Mouse (Mus musculus): ENCODE measurements around the gene Ran. TPM values are rescaled to one million over a fixed set of nuclear protein-coding genes. Genes with fewer than 3 reads are reported as not detected.
"Not testable (repeated sequence)": the region's sequence is repeated elsewhere in the genome, so short reads cannot be mapped to it uniquely, and the experiment has no call there.

Gene Ran
- 49.7 and 64.5 TPM in 2 replicates for polyA plus RNA-seq (2012; rRNA removed)

DNA sequence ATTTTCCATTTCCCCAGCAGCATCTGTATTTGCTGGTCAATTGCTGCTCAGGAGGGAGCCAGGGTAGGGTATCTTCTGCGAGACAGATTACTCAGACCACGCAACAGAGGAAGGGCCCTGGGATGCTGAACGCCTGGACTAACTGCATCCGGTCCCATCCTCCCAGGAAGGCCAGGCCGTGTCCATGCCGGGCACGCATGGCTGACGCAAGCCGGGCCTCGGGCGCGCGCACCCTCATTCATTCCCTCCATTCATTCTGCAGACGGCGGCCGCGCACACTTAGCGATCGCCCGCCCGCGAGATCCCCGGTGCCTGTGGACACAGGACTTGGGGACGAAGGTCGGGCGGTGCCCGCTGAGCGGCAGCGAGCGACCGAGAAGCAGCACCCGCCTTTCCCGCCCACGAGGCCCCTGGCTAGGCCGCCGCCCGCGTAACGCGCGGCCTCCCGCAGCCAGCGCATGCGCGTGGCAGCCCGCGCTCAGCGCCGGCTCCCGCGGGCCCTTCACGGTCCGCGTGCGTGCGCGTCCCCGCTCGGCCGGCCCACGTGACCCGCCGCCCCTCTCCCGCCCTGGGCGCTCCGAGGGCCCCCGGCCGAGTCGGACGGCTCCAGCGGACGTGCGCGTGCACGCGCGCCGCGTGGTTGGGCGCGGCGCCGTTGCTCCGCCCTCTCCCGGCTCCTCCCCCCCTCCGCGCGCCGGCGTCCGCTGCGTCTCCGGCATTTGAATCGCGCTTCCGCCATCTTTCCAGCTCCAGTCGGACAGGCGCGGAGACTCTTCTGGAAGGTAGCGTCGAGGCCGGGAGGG lies at the start of gene Ran:
TSS of gene Ran (plus strand) at position 573 of the 803 bp plus-strand sequence.
- peak; percentile 70 for TF ChIP-seq POLR2A (IDR thresholded peaks at IDR 0.05; ENCODE audit: low read depth, low read length)
- TF ChIP-seq CTCF (IDR thresholded peaks at IDR 0.05; ENCODE audit: extremely low read depth, insufficient read depth, insufficient read length, insufficient replicate concordance): no peak

DNA sequence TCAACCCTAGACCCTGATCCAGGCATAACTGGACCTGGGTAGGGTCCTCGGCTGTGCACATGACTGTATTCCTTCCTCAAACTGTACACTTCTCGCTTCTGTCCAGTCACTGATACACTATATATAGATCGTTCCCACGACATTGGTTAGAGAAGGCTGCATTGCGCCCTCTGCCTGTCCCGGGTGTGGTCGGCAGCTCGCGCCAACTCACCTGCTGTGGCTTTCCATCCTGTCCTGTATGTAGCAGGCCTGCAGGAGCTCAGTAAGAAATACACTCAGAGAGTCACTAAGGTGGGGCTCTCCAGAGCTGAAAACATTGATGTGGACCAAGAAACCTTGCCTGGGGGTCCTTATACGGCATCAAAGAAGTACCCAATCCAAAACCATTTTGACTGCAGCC lies 49.0 kb upstream of the Ran start:
- Histone ChIP-seq H3K4me3 (ENCODE audit: extremely low read depth, insufficient read depth, insufficient read length) (no peak overlapping the region), H3K27me3 (ENCODE audit: control insufficient read depth, insufficient read depth, low read length) (no peaks in the 10 kb centered on the region), H3K27ac (ENCODE audit: insufficient read depth, low read length) (no peak overlapping the region), H3K4me1 (ENCODE audit: control insufficient read depth, insufficient read depth, insufficient read length) (no peaks in the 10 kb centered on the region), H3K36me3 (ENCODE audit: control insufficient read depth, insufficient read depth, low read length) (no peaks in the 10 kb centered on the region)
- 77% methylated on average over 10 of the region's 10 CpGs for WGBS
- no peak for DNase-seq (ENCODE audit: low read depth in 1 of 2, low spot score in 2 of 2)
- TF ChIP-seq CTCF (IDR thresholded peaks at IDR 0.05; ENCODE audit: extremely low read depth, insufficient read depth, insufficient read length, insufficient replicate concordance) (no peak), POLR2A (IDR thresholded peaks at IDR 0.05; ENCODE audit: low read depth, low read length) (no peak)

More for the DNA sequence above, at the start of gene Ran:
- DNase-seq (ENCODE audit: low read depth in 1 of 2, low spot score in 2 of 2): peak; percentile 89 to 92
- Histone ChIP-seq H3K27ac (ENCODE audit: insufficient read depth, low read length) (peak within 1 kb of the TSS; percentile 98), H3K27me3 (ENCODE audit: control insufficient read depth, insufficient read depth, low read length) (no peaks in the 10 kb centered on the region), H3K4me3 (ENCODE audit: extremely low read depth, insufficient read depth, insufficient read length) (peak within 1 kb of the TSS; percentile 100), H3K36me3 (ENCODE audit: control insufficient read depth, insufficient read depth, low read length) (peaks cover 10% of the 10 kb centered on the region), H3K4me1 (ENCODE audit: control insufficient read depth, insufficient read depth, insufficient read length) (peaks cover 3% of the 10 kb centered on the region)
- under 1% methylated on average over 92 of the region's 102 CpGs for WGBS

DNA sequence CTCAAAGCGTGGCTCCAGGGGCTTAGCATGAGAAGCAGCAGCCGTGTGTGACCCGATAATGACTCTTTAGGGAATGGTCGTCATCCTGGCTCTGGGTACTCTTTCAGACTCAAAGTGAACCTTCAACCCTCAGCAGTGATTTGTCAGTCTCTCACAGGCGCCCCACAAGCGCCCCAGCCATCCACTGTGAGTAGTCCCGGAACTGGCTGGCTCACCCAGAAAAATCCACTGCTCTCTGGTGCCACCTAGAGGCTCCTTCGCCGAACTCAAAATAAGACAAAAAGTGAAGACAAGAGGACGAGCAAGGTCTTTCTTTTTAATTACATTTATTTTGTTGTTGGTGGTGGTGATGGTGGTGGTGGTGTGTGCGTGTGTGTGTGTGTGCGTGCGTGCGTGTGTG lies 48.6 kb upstream of the Ran start:
- 23% methylated on average over 14 of the region's 14 CpGs for WGBS
- DNase-seq (ENCODE audit: low read depth in 1 of 2, low spot score in 2 of 2): peak; percentile 12 to 41
- H3K4me3 ChIP-seq (ENCODE audit: extremely low read depth, insufficient read depth, insufficient read length): no peak overlapping the region

DNA sequence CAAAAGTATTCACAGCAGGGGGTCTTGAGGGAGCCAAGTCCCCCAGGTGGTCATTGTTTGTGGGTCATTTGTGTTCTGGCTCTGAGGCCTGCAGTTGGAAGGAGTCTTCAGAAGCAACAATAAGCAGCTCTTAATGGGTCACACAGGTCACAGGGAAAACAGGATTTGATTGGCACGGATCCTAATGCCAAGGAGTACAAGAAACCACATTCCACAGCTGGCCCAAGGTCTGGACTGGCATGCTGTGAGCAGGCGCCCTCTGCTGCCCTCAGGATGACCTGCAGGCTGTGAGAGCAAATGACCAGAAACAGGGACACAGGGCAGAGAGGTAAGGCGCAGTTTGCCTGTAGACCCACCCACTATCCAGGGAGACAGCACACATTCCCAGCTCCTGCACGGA lies 43.6 kb upstream of the Ran start:
- H3K27ac ChIP-seq (ENCODE audit: insufficient read depth, low read length): no peak overlapping the region
- H3K36me3 ChIP-seq (ENCODE audit: control insufficient read depth, insufficient read depth, low read length): no peaks in the 10 kb centered on the region
- H3K4me3 ChIP-seq (ENCODE audit: extremely low read depth, insufficient read depth, insufficient read length): no peak overlapping the region
- no peak for DNase-seq (ENCODE audit: low read depth in 1 of 2, low spot score in 2 of 2)
- no peaks in the 10 kb centered on the region for H3K27me3 ChIP-seq (ENCODE audit: control insufficient read depth, insufficient read depth, low read length)
- no peaks in the 10 kb centered on the region for H3K4me1 ChIP-seq (ENCODE audit: control insufficient read depth, insufficient read depth, insufficient read length)
- whole genome bisulfite sequencing: 46% methylated on average over 4 of the region's 4 CpGs
- TF ChIP-seq CTCF (IDR thresholded peaks at IDR 0.05; ENCODE audit: extremely low read depth, insufficient read depth, insufficient read length, insufficient replicate concordance) (0 out of 2 replicates have a peak, but pooled peaks have one; percentile 4), POLR2A (IDR thresholded peaks at IDR 0.05; ENCODE audit: low read depth, low read length) (no peak)

More for the DNA sequence above, 48.6 kb upstream of the Ran start:
- Histone ChIP-seq H3K27me3 (ENCODE audit: control insufficient read depth, insufficient read depth, low read length) (no peaks in the 10 kb centered on the region), H3K4me1 (ENCODE audit: control insufficient read depth, insufficient read depth, insufficient read length) (no peaks in the 10 kb centered on the region), H3K27ac (ENCODE audit: insufficient read depth, low read length) (no peak overlapping the region), H3K36me3 (ENCODE audit: control insufficient read depth, insufficient read depth, low read length) (no peaks in the 10 kb centered on the region)
- no peak for TF ChIP-seq POLR2A (IDR thresholded peaks at IDR 0.05; ENCODE audit: low read depth, low read length)
- peak; percentile 47; the same call in 1 of the 2 replicates for TF ChIP-seq CTCF (IDR thresholded peaks at IDR 0.05; ENCODE audit: extremely low read depth, insufficient read depth, insufficient read length, insufficient replicate concordance)

DNA sequence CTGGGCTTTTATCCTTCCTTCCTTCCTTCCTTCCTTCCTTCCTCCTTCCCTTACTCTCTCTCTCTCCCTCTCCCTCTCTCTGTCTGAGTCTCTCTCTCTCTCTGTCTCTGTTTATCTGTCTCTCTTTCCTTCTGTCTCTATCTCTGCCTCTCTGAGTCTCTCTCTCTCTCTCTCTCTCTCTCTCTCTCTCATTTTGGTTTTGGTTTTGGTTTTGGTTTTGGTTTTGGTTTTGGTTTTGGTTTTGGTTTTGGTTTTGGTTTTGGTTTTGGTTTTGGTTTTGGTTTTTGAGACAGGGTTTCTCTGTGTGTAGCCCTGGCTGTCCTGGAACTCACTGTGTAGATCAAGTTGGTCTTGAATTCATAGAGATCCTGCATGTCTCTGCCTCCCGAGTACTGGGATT lies 42.4 kb upstream of the Ran start:
- not testable (repeated sequence) for H3K4me1 ChIP-seq (ENCODE audit: control insufficient read depth, insufficient read depth, insufficient read length); H3K27me3 ChIP-seq (ENCODE audit: control insufficient read depth, insufficient read depth, low read length); DNase-seq (ENCODE audit: low read depth in 1 of 2, low spot score in 2 of 2); H3K36me3 ChIP-seq (ENCODE audit: control insufficient read depth, insufficient read depth, low read length); H3K27ac ChIP-seq (ENCODE audit: insufficient read depth, low read length); H3K4me3 ChIP-seq (ENCODE audit: extremely low read depth, insufficient read depth, insufficient read length)
- WGBS: 80% methylated on average over 1 of the region's 1 CpGs

DNA sequence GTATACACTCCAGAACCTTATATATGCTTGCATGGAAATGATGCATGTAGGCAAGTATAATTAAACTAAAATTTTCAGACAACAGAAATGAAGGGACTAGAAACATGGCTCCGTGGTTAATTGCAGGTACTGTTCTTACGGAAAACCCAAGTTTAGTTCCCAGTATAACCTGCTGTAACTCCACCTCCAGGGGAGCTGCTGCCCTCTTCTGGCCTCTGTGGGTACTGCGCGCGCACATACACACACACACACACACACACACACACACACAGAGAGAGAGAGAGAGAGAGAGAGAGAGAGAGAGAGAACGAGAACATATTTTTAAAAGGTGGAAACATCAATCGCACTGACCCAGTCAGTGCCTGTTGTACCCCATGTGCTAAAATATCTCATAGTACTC lies 40.9 kb upstream of the Ran start:
- WGBS: 94% methylated on average over 7 of the region's 7 CpGs
- H3K27me3 ChIP-seq (ENCODE audit: control insufficient read depth, insufficient read depth, low read length): no peaks in the 10 kb centered on the region

DNA sequence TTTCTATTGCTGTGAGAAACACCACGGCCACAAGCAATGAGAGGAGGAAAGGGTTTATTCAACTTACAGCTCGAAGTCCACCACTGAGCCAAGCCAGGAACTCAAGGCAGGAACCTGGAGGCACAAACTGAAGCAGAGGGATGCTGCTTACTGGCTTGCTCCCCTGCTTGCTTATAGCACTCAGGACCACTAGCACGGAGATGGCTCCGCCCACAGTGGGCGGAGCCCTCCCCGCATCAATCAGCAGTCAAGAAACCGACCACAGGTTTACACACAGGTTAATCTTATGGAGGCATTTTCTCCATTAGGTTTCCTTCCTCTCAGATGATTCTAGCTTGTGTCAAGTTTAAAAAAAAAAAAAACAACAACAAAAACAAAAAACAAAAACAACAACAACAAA lies 39.0 kb upstream of the Ran start:
- WGBS: 70% methylated on average over 7 of the region's 7 CpGs
- no peak overlapping the region for H3K27ac ChIP-seq (ENCODE audit: insufficient read depth, low read length)
- no peaks in the 10 kb centered on the region for H3K27me3 ChIP-seq (ENCODE audit: control insufficient read depth, insufficient read depth, low read length)
- H3K4me3 ChIP-seq (ENCODE audit: extremely low read depth, insufficient read depth, insufficient read length): no peak overlapping the region
- TF ChIP-seq CTCF (IDR thresholded peaks at IDR 0.05; ENCODE audit: extremely low read depth, insufficient read depth, insufficient read length, insufficient replicate concordance): no peak
- no peak for TF ChIP-seq POLR2A (IDR thresholded peaks at IDR 0.05; ENCODE audit: low read depth, low read length)
- no peaks in the 10 kb centered on the region for H3K36me3 ChIP-seq (ENCODE audit: control insufficient read depth, insufficient read depth, low read length)
- H3K4me1 ChIP-seq (ENCODE audit: control insufficient read depth, insufficient read depth, insufficient read length): peaks cover 7% of the 10 kb centered on the region; the same call in 1 of the 2 replicates
- DNase-seq (ENCODE audit: low read depth in 1 of 2, low spot score in 2 of 2): no peak

More for the DNA sequence above, 40.9 kb upstream of the Ran start:
- H3K27ac ChIP-seq (ENCODE audit: insufficient read depth, low read length): no peak overlapping the region
- no peak overlapping the region for H3K4me3 ChIP-seq (ENCODE audit: extremely low read depth, insufficient read depth, insufficient read length)
- TF ChIP-seq CTCF (IDR thresholded peaks at IDR 0.05; ENCODE audit: extremely low read depth, insufficient read depth, insufficient read length, insufficient replicate concordance) (no peak), POLR2A (IDR thresholded peaks at IDR 0.05; ENCODE audit: low read depth, low read length) (no peak)
- no peaks in the 10 kb centered on the region for H3K36me3 ChIP-seq (ENCODE audit: control insufficient read depth, insufficient read depth, low read length)
- peaks cover 7% of the 10 kb centered on the region; the same call in 1 of the 2 replicates for H3K4me1 ChIP-seq (ENCODE audit: control insufficient read depth, insufficient read depth, insufficient read length)
- DNase-seq (ENCODE audit: low read depth in 1 of 2, low spot score in 2 of 2): no peak
